Mouse (Mus musculus): ENCODE data around the gene Gls.

DNA sequence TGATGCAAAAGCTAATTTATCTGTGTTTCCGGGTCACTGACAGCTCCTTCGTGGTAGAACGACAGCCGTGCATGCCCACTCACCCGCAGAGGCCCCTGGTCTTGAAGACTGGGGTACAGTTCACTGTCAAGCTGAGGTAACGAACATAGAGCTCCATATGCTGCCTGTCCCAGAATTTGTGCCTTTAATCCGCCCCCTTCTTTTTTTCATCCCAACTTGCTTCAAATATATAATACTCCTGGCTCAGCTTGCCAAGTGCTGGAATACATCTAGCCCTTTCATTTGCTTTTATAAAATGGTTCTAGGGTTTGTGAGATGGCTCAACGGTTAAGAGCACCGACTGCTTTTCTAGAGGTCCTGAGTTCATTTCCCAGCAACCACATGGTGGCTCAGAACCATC lies 92.5 kb downstream of the Gls start:
- TF ChIP-seq EP300 (optimal IDR thresholded peaks at IDR 0.05), result no peak
- TF ChIP-seq CTCF (IDR thresholded peaks at IDR 0.05; ENCODE audit: low read depth), result no peak
